8 mouse cellular contexts compared by ENCODE assay signal in genomic region chr5:100917252-100917774, GRCm38 (mm10).
DNase-seq lines count a peak whose midpoint lies in the region; ATAC-seq and TF ChIP-seq lines count a peak whose summit lies in the region.

No protein-coding gene starts in this region.

- DNase-seq in midbrain, embryonic 11.5 days (ENCODE audit: low spot score, missing footprints): peak; percentile 97
- DNase-seq in adrenal gland, postnatal 36 days: peak; percentile 70 to 72
- DNase-seq in kidney, adult 18-20 months: peak; percentile 66
- peak; percentile 60 for DNase-seq in liver, embryonic 11.5 days (ENCODE audit: low spot score)
- peak; percentile 78 for DNase-seq in thymus, postnatal 14 days

- H3K27ac ChIP-seq in midbrain, embryonic 11.5 days (ENCODE audit: low read depth, low read length): no peak overlapping the region
- H3K27ac ChIP-seq in midbrain, embryonic 16.5 days (ENCODE audit: low read length): no peak overlapping the region
- no peak overlapping the region for H3K27ac ChIP-seq in embryonic fibroblast, embryonic 13.5 days (ENCODE audit: insufficient read depth, low read length)
- no peak overlapping the region for H3K27ac ChIP-seq in liver, embryonic 11.5 days (ENCODE audit: low read depth, low read length)
- H3K27ac ChIP-seq in olfactory bulb, adult 2 months (ENCODE audit: insufficient read depth, low read depth, low read length): no peak overlapping the region

- no peak for TF ChIP-seq POLR2A in embryonic fibroblast, embryonic 13.5 days (IDR thresholded peaks at IDR 0.05; ENCODE audit: low read depth, low read length)
- no peak for TF ChIP-seq POLR2A in olfactory bulb, adult 2 months (IDR thresholded peaks at IDR 0.05; ENCODE audit: insufficient read depth, low read depth, low read length)

- 22% methylated on average over 15 of the region's 15 CpGs for WGBS in midbrain, embryonic 11.5 days
- 24% methylated on average over 15 of the region's 15 CpGs for WGBS in midbrain, embryonic 16.5 days
- 22% methylated on average over 15 of the region's 15 CpGs for WGBS in liver, embryonic 11.5 days
- WGBS in olfactory bulb, adult 2 months: 22% methylated on average over 15 of the region's 15 CpGs

- no peaks in the 10 kb centered on the region for H3K27me3 ChIP-seq in midbrain, embryonic 11.5 days (ENCODE audit: control insufficient read depth, insufficient read depth, low read length)
- peaks cover 15% of the 10 kb centered on the region for H3K27me3 ChIP-seq in midbrain, embryonic 16.5 days (ENCODE audit: control insufficient read depth, insufficient read depth, low read depth, low read length)
- no peaks in the 10 kb centered on the region for H3K27me3 ChIP-seq in liver, embryonic 11.5 days (replicated peaks; ENCODE audit: control insufficient read depth, insufficient read depth, low read length)

- no peaks in the 10 kb centered on the region for H3K4me1 ChIP-seq in midbrain, embryonic 11.5 days (ENCODE audit: control insufficient read depth, insufficient read depth, low read length)
- H3K4me1 ChIP-seq in midbrain, embryonic 16.5 days (ENCODE audit: control insufficient read depth, insufficient read depth, low read length): no peaks in the 10 kb centered on the region
- H3K4me1 ChIP-seq in embryonic fibroblast, embryonic 13.5 days (ENCODE audit: control insufficient read depth, insufficient read depth, low read length): no peaks in the 10 kb centered on the region; the same call in 1 of the 2 replicates
- H3K4me1 ChIP-seq in liver, embryonic 11.5 days (replicated peaks; ENCODE audit: control insufficient read depth, insufficient read depth, low read length): no peaks in the 10 kb centered on the region
- H3K4me1 ChIP-seq in olfactory bulb, adult 2 months (ENCODE audit: control insufficient read depth, insufficient read depth, low read length): no peaks in the 10 kb centered on the region

- H3K4me3 ChIP-seq in midbrain, embryonic 11.5 days (ENCODE audit: low read depth, low read length): no peak overlapping the region
- no peak overlapping the region for H3K4me3 ChIP-seq in midbrain, embryonic 16.5 days (ENCODE audit: low read depth, low read length)
- H3K4me3 ChIP-seq in embryonic fibroblast, embryonic 13.5 days (ENCODE audit: insufficient read depth, low read length): no peak overlapping the region
- H3K4me3 ChIP-seq in liver, embryonic 11.5 days (ENCODE audit: low read depth, low read length): no peak overlapping the region
- no peak overlapping the region for H3K4me3 ChIP-seq in olfactory bulb, adult 2 months (ENCODE audit: insufficient read depth, low read depth, low read length)

- H3K36me3 ChIP-seq in midbrain, embryonic 11.5 days (ENCODE audit: control insufficient read depth, insufficient read depth, low read length): no peaks in the 10 kb centered on the region
- H3K36me3 ChIP-seq in midbrain, embryonic 16.5 days (ENCODE audit: control insufficient read depth, insufficient read depth, low read length): no peaks in the 10 kb centered on the region
- H3K36me3 ChIP-seq in liver, embryonic 11.5 days (ENCODE audit: control insufficient read depth, insufficient read depth, low read length): no peaks in the 10 kb centered on the region

- H3K4me2 ChIP-seq in midbrain, embryonic 11.5 days: no peak overlapping the region
- no peak overlapping the region for H3K4me2 ChIP-seq in midbrain, embryonic 16.5 days (ENCODE audit: low read length)
- no peak overlapping the region for H3K4me2 ChIP-seq in liver, embryonic 11.5 days

- peak; percentile 38; the same call in 1 of the 2 replicates for ATAC-seq in midbrain, embryonic 11.5 days (ENCODE audit: low FRiP score)
- ATAC-seq in midbrain, embryonic 16.5 days: no peak
- ATAC-seq in liver, embryonic 11.5 days (replicated peaks; ENCODE audit: low FRiP score): 0 out of 2 replicates have a peak, but pooled peaks have one; percentile 15

- no peak overlapping the region for H3K9ac ChIP-seq in midbrain, embryonic 11.5 days (ENCODE audit: low read length)
- no peak overlapping the region for H3K9ac ChIP-seq in midbrain, embryonic 16.5 days (ENCODE audit: low read depth, low read length)
- no peak overlapping the region for H3K9ac ChIP-seq in liver, embryonic 11.5 days (ENCODE audit: low read depth, low read length)

- TF ChIP-seq CTCF in embryonic fibroblast, embryonic 13.5 days (IDR thresholded peaks at IDR 0.05; ENCODE audit: borderline replicate concordance, insufficient read depth, low read length): peak; percentile 100
- peak; percentile 89 for TF ChIP-seq CTCF in olfactory bulb, adult 2 months (IDR thresholded peaks at IDR 0.05; ENCODE audit: insufficient read depth, low read depth, low read length)

- no peaks in the 10 kb centered on the region for H3K9me3 ChIP-seq in midbrain, embryonic 11.5 days (ENCODE audit: control insufficient read depth, low read length)
- H3K9me3 ChIP-seq in midbrain, embryonic 16.5 days (replicated peaks; ENCODE audit: control insufficient read depth, low read length, poor library complexity, severe bottlenecking): no peaks in the 10 kb centered on the region
- H3K9me3 ChIP-seq in liver, embryonic 11.5 days (ENCODE audit: control insufficient read depth, low read length): no peaks in the 10 kb centered on the region
